Mouse (Mus musculus) heart, embryonic 12.5 days (tissue): ENCODE measurements around the gene Scn8a. TPM values are rescaled to one million over a fixed set of nuclear protein-coding genes. Genes with fewer than 3 reads are reported as not detected.
A peak's percentile ranks its signal among the peaks of the same experiment; 100 is the strongest.

Source experiments
- ATAC-seq: fragments of 200-750 bp; cut with Nextera tagmentation; 2 replicates; pipeline ENCODE4 v1.8.0; 2017; ENCODE audit warnings: moderate TSS enrichment, moderate library complexity; ENCODE audit not compliant: insufficient number of reproducible peaks, low FRiP score
- H3K27ac ChIP-seq: fragments of 300-500 bp; sonication (generic); 2 replicates; pipeline ENCODE4 v1.5.1; 2016; ENCODE audit warnings: mild to moderate bottlenecking, moderate library complexity; ENCODE audit not compliant: poor library complexity, severe bottlenecking
- H3K27me3 ChIP-seq: fragments of 300-500 bp; sonication (generic); replicated peaks from 2 replicates; pipeline ENCODE4 v1.6.1; 2016; ENCODE audit warnings: mild to moderate bottlenecking, moderate library complexity
- H3K36me3 ChIP-seq: fragments of 300-500 bp; sonication (generic); 2 replicates; pipeline ENCODE4 v1.6.1; 2016; ENCODE audit warnings: mild to moderate bottlenecking, moderate library complexity
- H3K4me1 ChIP-seq: fragments of 300-500 bp; sonication (generic); replicated peaks from 2 replicates; pipeline ENCODE4 v1.6.1; 2016; ENCODE audit warnings: mild to moderate bottlenecking
- H3K4me2 ChIP-seq: fragments of 300-500 bp; sonication (generic); 2 replicates; pipeline ENCODE4 v1.6.1; 2016; ENCODE audit warnings: mild to moderate bottlenecking, moderate library complexity
- H3K4me3 ChIP-seq: fragments of 300-500 bp; sonication (generic); 2 replicates; pipeline ENCODE4 v1.5.1; 2016; ENCODE audit warnings: mild to moderate bottlenecking
- H3K9ac ChIP-seq: fragments of 300-500 bp; sonication (generic); 2 replicates; pipeline ENCODE4 v1.6.1; 2016; ENCODE audit warnings: mild to moderate bottlenecking, moderate library complexity
- H3K9me3 ChIP-seq: fragments of 300-500 bp; sonication (generic); replicated peaks from 2 replicates; pipeline ENCODE4 v1.6.1; 2016; ENCODE audit warnings: mild to moderate bottlenecking, moderate library complexity
- WGBS: fragments of 180-500 bp; shearing (Covaris S2); methylation state at CpG from one replicate; pipeline ENCODE4 v1.1.7; 2016; 5-methylcytosine and 5-hydroxymethylcytosine counted together
- polyA plus RNA-seq: library from polyadenylated mRNA; unstranded; fragments of >200 nt; fragmentation: Nextera tagmentation; extraction: Ambion mirVana; gene quantifications from 2 replicates; pipeline ENCODE4 v1.2.1, GENCODE M21; 2016

Scn8a gene
- polyA plus RNA-seq, 1 experiment from 2014 or later, result 0.69 TPM

- H3K4me1 ChIP-seq, result 0 out of 2 replicates have a peak, but pooled peaks cover 4% of the 10 kb centered on the region
- H3K9me3 ChIP-seq, result peaks cover 7% of the 10 kb centered on the region
- WGBS, result 77% methylated on average over 7 of the region's 7 CpGs
- H3K4me2 ChIP-seq, result no peak overlapping the region
- peaks cover 13% of the 10 kb centered on the region; the same call in 1 of the 2 replicates for H3K27me3 ChIP-seq
- no peak overlapping the region for H3K27ac ChIP-seq
- no peak for ATAC-seq
- H3K36me3 ChIP-seq, result no peaks in the 10 kb centered on the region
- H3K9ac ChIP-seq, result no peak overlapping the region
- H3K4me3 ChIP-seq, result no peak overlapping the region
Observed at GRCm38 (mm10) chr15:100844336-100844735, 25.3 kb upstream of the Scn8a start.

- H3K4me2 ChIP-seq, result no peak overlapping the region
- H3K9me3 ChIP-seq, result peaks cover 7% of the 10 kb centered on the region
- 0 out of 2 replicates have a peak, but pooled peaks cover 4% of the 10 kb centered on the region for H3K4me1 ChIP-seq
- H3K9ac ChIP-seq, result no peak overlapping the region
- H3K4me3 ChIP-seq, result no peak overlapping the region
- H3K36me3 ChIP-seq, result no peaks in the 10 kb centered on the region
- WGBS, result 37% methylated on average over 26 of the region's 26 CpGs
- H3K27ac ChIP-seq, result no peak overlapping the region; the same call in 1 of the 2 replicates
- ATAC-seq, result no peak; the same call in 1 of the 2 replicates
- peaks cover 13% of the 10 kb centered on the region; the same call in 1 of the 2 replicates for H3K27me3 ChIP-seq
Observed at GRCm38 (mm10) chr15:100845049-100845879, 24.4 kb upstream of the Scn8a start.

GRCm38 (mm10) chr15:100847193-100847592 is 22.5 kb upstream of the Scn8a start:
- no peaks in the 10 kb centered on the region for H3K36me3 ChIP-seq
- no peak overlapping the region for H3K27ac ChIP-seq
- H3K27me3 ChIP-seq, result peaks cover 6% of the 10 kb centered on the region; the same call in 1 of the 2 replicates
- no peak overlapping the region for H3K4me3 ChIP-seq
- peaks cover 7% of the 10 kb centered on the region for H3K9me3 ChIP-seq
- WGBS, result 80% methylated on average over 6 of the region's 6 CpGs
- 0 out of 2 replicates have a peak, but pooled peaks cover 4% of the 10 kb centered on the region for H3K4me1 ChIP-seq
- H3K4me2 ChIP-seq, result no peak overlapping the region
- no peak overlapping the region for H3K9ac ChIP-seq
- ATAC-seq, result no peak

GRCm38 (mm10) chr15:100857586-100857985 is 12.1 kb upstream of the Scn8a start:
- H3K9me3 ChIP-seq, result no peaks in the 10 kb centered on the region
- 48% methylated on average over 3 of the region's 3 CpGs for WGBS
- peaks cover 13% of the 10 kb centered on the region; the same call in 1 of the 2 replicates for H3K27me3 ChIP-seq
- no peaks in the 10 kb centered on the region for H3K36me3 ChIP-seq
- H3K4me1 ChIP-seq, result no peaks in the 10 kb centered on the region
- H3K27ac ChIP-seq, result no peak overlapping the region
- H3K9ac ChIP-seq, result no peak overlapping the region
- ATAC-seq, result no peak
- H3K4me2 ChIP-seq, result no peak overlapping the region
- no peak overlapping the region for H3K4me3 ChIP-seq

DNA sequence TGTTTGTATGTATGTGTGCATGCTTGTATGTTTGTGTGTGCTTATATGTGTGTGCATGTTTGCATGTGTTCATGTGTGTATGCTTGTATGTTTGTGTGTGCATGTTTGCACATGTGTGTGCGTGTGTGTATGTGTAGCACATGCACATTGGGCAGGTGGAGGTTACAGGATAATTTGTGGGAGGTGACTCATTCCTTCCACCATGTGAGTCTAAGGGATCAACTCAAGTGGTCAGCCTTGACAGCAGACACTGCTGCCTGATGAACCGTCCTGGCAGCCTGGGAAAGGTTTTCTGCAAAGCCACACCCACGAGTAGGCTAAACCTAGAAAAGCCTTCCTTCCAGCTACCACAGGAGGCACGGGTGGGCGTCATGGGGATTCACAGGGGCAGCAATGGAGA is 8.8 kb upstream of the Scn8a start:
- no peak overlapping the region for H3K4me3 ChIP-seq
- ATAC-seq, result no peak
- no peaks in the 10 kb centered on the region for H3K36me3 ChIP-seq
- H3K4me1 ChIP-seq, result no peaks in the 10 kb centered on the region
- no peak overlapping the region for H3K4me2 ChIP-seq
- H3K9me3 ChIP-seq, result 0 out of 2 replicates have a peak, but pooled peaks cover 3% of the 10 kb centered on the region
- no peak overlapping the region for H3K9ac ChIP-seq
- no peak overlapping the region for H3K27ac ChIP-seq
- 30% methylated on average over 5 of the region's 5 CpGs for WGBS
- peaks cover 24% of the 10 kb centered on the region for H3K27me3 ChIP-seq

DNA sequence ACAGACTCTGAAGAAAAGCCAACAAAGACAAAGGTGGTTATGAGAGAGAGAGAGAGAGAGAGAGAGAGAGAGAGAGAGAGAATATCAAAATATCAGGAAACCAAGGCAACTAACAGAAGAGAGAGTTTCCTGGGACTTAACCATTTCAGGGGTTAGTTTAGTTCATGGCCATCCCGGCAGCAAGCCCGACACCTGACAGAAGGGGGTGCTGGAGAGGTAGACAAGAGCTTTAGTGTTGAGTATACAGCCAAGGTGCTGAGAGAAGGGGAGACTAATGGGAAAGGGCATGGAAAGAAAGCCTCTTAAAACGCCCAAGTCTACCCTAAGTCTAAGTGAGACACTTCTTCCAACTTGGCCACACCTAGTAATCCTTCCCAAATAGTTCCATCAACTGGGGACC is 4.1 kb upstream of the Scn8a start:
- 38% methylated on average over 3 of the region's 3 CpGs for WGBS
- no peaks in the 10 kb centered on the region for H3K36me3 ChIP-seq
- no peak overlapping the region for H3K9ac ChIP-seq
- 0 out of 2 replicates have a peak, but pooled peaks cover 3% of the 10 kb centered on the region for H3K9me3 ChIP-seq
- H3K4me3 ChIP-seq, result no peak overlapping the region
- H3K27me3 ChIP-seq, result peaks cover 48% of the 10 kb centered on the region
- ATAC-seq, result no peak
- no peak overlapping the region for H3K4me2 ChIP-seq
- no peak overlapping the region for H3K27ac ChIP-seq
- H3K4me1 ChIP-seq, result peaks cover 7% of the 10 kb centered on the region

GRCm38 (mm10) chr15:100870001-100870774 is 530 bp downstream of the Scn8a start:
- Histone ChIP-seq H3K9me3 (0 out of 2 replicates have a peak, but pooled peaks cover 3% of the 10 kb centered on the region), H3K9ac (no peak overlapping the region)

GRCm38 (mm10) chr15:100870775-100871106 is 1.1 kb downstream of the Scn8a start:
- peak overlapping the region; percentile 72 for H3K4me3 ChIP-seq
- no peaks in the 10 kb centered on the region for H3K36me3 ChIP-seq
- peak overlapping the region; percentile 95 for H3K4me2 ChIP-seq
- H3K9me3 ChIP-seq, result 0 out of 2 replicates have a peak, but pooled peaks cover under 1% of the 10 kb centered on the region
- peaks cover 74% of the 10 kb centered on the region for H3K27me3 ChIP-seq
- ATAC-seq, result peak; percentile 71
- WGBS, result 20% methylated on average over 27 of the region's 69 CpGs
- H3K27ac ChIP-seq, result no peak overlapping the region
- H3K9ac ChIP-seq, result peak overlapping the region; percentile 66
- peaks cover 19% of the 10 kb centered on the region for H3K4me1 ChIP-seq

More at GRCm38 (mm10) chr15:100870001-100870774, 530 bp downstream of the Scn8a start:
- no peak overlapping the region for H3K27ac ChIP-seq
- peak overlapping the region; percentile 72 for H3K4me3 ChIP-seq
- 3% methylated on average over 63 of the region's 66 CpGs for WGBS
- no peaks in the 10 kb centered on the region for H3K36me3 ChIP-seq
- H3K27me3 ChIP-seq, result peaks cover 74% of the 10 kb centered on the region
- peaks cover 19% of the 10 kb centered on the region for H3K4me1 ChIP-seq
- ATAC-seq, result peak; percentile 64
- H3K4me2 ChIP-seq, result peak overlapping the region; percentile 95

GRCm38 (mm10) chr15:100871107-100872011 is 1.7 kb downstream of the Scn8a start:
- peak overlapping the region; percentile 66 for H3K9ac ChIP-seq
- WGBS, result 3% methylated on average over 48 of the region's 53 CpGs
- H3K27me3 ChIP-seq, result peaks cover 80% of the 10 kb centered on the region
- H3K36me3 ChIP-seq, result no peaks in the 10 kb centered on the region
- peak overlapping the region; percentile 72 for H3K4me3 ChIP-seq
- no peaks in the 10 kb centered on the region for H3K9me3 ChIP-seq
- peak; percentile 57 for ATAC-seq
- peaks cover 19% of the 10 kb centered on the region for H3K4me1 ChIP-seq
- peak overlapping the region; percentile 95 for H3K4me2 ChIP-seq
- H3K27ac ChIP-seq, result no peak overlapping the region

- WGBS, result 3% methylated on average over 16 of the region's 16 CpGs
- peaks cover 92% of the 10 kb centered on the region for H3K27me3 ChIP-seq
- no peak overlapping the region for H3K27ac ChIP-seq
- H3K9ac ChIP-seq, result no peak overlapping the region
- no peaks in the 10 kb centered on the region for H3K9me3 ChIP-seq
- ATAC-seq, result no peak
- no peak overlapping the region for H3K4me3 ChIP-seq
- peaks cover 19% of the 10 kb centered on the region for H3K4me1 ChIP-seq
- H3K36me3 ChIP-seq, result no peaks in the 10 kb centered on the region
- H3K4me2 ChIP-seq, result no peak overlapping the region
Observed at GRCm38 (mm10) chr15:100873155-100873554, 3.5 kb downstream of the Scn8a start.
